Mouse (Mus musculus) forebrain, embryonic 10.5 days (tissue): Measurements from ENCODE around the gene Racgap1. TPM values are rescaled to one million over a fixed set of nuclear protein-coding genes. Genes with fewer than 3 reads are reported as not detected.

ENCODE experiments used
- DNase-seq: peaks from one replicate; pipeline ENCODE4 v3.0.0-alpha.2; 2017; ENCODE audit warnings: low spot score; ENCODE audit errors: extremely low spot score
- H3K27ac ChIP-seq: fragments of 300-500 bp; sonication (generic); 2 replicates; pipeline ENCODE4 v1.5.1; 2016; ENCODE audit warnings: mild to moderate bottlenecking
- H3K27me3 ChIP-seq: fragments of 300-500 bp; sonication (generic); 2 replicates; pipeline ENCODE4 v1.6.1; 2016; ENCODE audit warnings: mild to moderate bottlenecking; ENCODE audit not compliant: poor library complexity, severe bottlenecking
- H3K36me3 ChIP-seq: fragments of 300-500 bp; sonication (generic); replicated peaks from 2 replicates; pipeline ENCODE4 v1.6.1; 2016; ENCODE audit warnings: mild to moderate bottlenecking, moderate library complexity
- H3K4me1 ChIP-seq: fragments of 300-500 bp; sonication (generic); 2 replicates; pipeline ENCODE4 v1.6.1; 2016
- H3K4me3 ChIP-seq: fragments of 300-500 bp; sonication (generic); 2 replicates; pipeline ENCODE4 v1.5.1; 2016; ENCODE audit warnings: mild to moderate bottlenecking, moderate library complexity
- H3K9me3 ChIP-seq: fragments of 300-500 bp; sonication (generic); 2 replicates; pipeline ENCODE4 v1.6.1; 2016; ENCODE audit warnings: mild to moderate bottlenecking, moderate library complexity
- WGBS: fragments of 180-500 bp; shearing (Covaris S2); methylation state at CpG from one replicate; pipeline ENCODE4 v1.1.7; 2016; 5-methylcytosine and 5-hydroxymethylcytosine counted together
- polyA plus RNA-seq: library from polyadenylated mRNA; unstranded; fragments of >200 nt; fragmentation: Nextera tagmentation; extraction: Ambion mirVana; gene quantifications from 2 replicates; pipeline ENCODE4 v1.2.1, GENCODE M21; 2016

The Racgap1 gene
- polyA plus RNA-seq, result 193 and 201 TPM in 2 replicates

GRCm38 (mm10) chr15:99651163-99651872 is at the start of gene Racgap1:
TSS of gene Racgap1 (minus strand) at chr15:99651656.
- Histone ChIP-seq H3K9me3 (no peaks in the 10 kb centered on the region), H3K27me3 (peaks cover 43% of the 10 kb centered on the region), H3K4me1 (peaks cover 68% of the 10 kb centered on the region), H3K4me3 (peak within 1 kb of the TSS; percentile 95), H3K36me3 (no peaks in the 10 kb centered on the region), H3K27ac (peak within 1 kb of the TSS; percentile 97)
- under 1% methylated on average over 65 of the region's 68 CpGs for WGBS
- DNase-seq, result peak; percentile 97

GRCm38 (mm10) chr15:99700219-99701106 is 49.0 kb upstream of the Racgap1 start:
- peaks cover 22% of the 10 kb centered on the region for H3K36me3 ChIP-seq
- no peak overlapping the region for H3K4me3 ChIP-seq
- DNase-seq, result no peak
- no peaks in the 10 kb centered on the region for H3K9me3 ChIP-seq
- WGBS, result 89% methylated on average over 18 of the region's 18 CpGs
- H3K4me1 ChIP-seq, result peaks cover 55% of the 10 kb centered on the region
- peaks cover 35% of the 10 kb centered on the region for H3K27me3 ChIP-seq
- no peak overlapping the region for H3K27ac ChIP-seq

DNA sequence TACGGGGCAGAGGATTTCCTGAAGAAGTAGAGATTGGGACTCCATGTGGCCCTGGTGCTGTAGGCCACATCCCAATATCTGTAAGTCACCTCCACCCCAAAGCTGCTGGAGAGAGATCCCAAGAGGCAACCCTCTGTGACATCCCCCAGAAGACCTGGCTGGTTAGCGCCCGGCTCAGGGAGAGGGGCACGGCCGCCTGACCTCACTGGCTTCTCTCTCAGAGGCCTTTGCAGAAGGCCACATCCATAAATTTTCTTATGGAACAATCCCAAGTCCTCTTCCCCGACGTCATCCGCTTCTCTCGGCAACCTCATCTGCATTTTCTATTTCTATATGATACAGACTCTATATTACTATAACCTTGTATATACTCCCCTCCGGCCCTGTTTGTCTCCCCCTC is 48.3 kb upstream of the Racgap1 start:
- Histone ChIP-seq H3K27ac (no peak overlapping the region), H3K27me3 (peaks cover 35% of the 10 kb centered on the region), H3K4me3 (no peak overlapping the region), H3K36me3 (peaks cover 17% of the 10 kb centered on the region), H3K4me1 (peaks cover 52% of the 10 kb centered on the region), H3K9me3 (no peaks in the 10 kb centered on the region)
- WGBS, result 93% methylated on average over 10 of the region's 10 CpGs
- no peak for DNase-seq

- H3K27ac ChIP-seq, result no peak overlapping the region
- no peaks in the 10 kb centered on the region for H3K9me3 ChIP-seq
- no peak for DNase-seq
- peaks cover 6% of the 10 kb centered on the region for H3K36me3 ChIP-seq
- peak overlapping the region; percentile 7; the same call in 1 of the 2 replicates for H3K4me3 ChIP-seq
- H3K27me3 ChIP-seq, result peaks cover 35% of the 10 kb centered on the region
- 38% methylated on average over 20 of the region's 20 CpGs for WGBS
- peaks cover 50% of the 10 kb centered on the region for H3K4me1 ChIP-seq
Observed at GRCm38 (mm10) chr15:99698533-99699085, 47.2 kb upstream of the Racgap1 start.

GRCm38 (mm10) chr15:99697309-99697708 is 45.9 kb upstream of the Racgap1 start:
- Histone ChIP-seq H3K9me3 (no peaks in the 10 kb centered on the region), H3K27me3 (peaks cover 44% of the 10 kb centered on the region), H3K27ac (no peak overlapping the region), H3K4me3 (no peak overlapping the region), H3K36me3 (no peaks in the 10 kb centered on the region), H3K4me1 (peaks cover 37% of the 10 kb centered on the region)
- 36% methylated on average over 2 of the region's 2 CpGs for WGBS
- no peak for DNase-seq

GRCm38 (mm10) chr15:99691976-99692375 is 40.5 kb upstream of the Racgap1 start:
- Histone ChIP-seq H3K4me3 (no peak overlapping the region), H3K27me3 (peaks cover 46% of the 10 kb centered on the region), H3K4me1 (peaks cover 30% of the 10 kb centered on the region), H3K36me3 (no peaks in the 10 kb centered on the region), H3K27ac (0 out of 2 replicates have a peak overlapping the region, but pooled peaks have one; percentile 6), H3K9me3 (no peaks in the 10 kb centered on the region)
- WGBS, result 63% methylated on average over 9 of the region's 9 CpGs
- no peak for DNase-seq

- Histone ChIP-seq H3K4me3 (no peak overlapping the region), H3K4me1 (peaks cover 30% of the 10 kb centered on the region), H3K27me3 (peaks cover 38% of the 10 kb centered on the region), H3K9me3 (no peaks in the 10 kb centered on the region), H3K27ac (no peak overlapping the region), H3K36me3 (no peaks in the 10 kb centered on the region)
- WGBS, result 13% methylated on average over 4 of the region's 4 CpGs
- no peak for DNase-seq
Observed at GRCm38 (mm10) chr15:99690924-99691323, 39.5 kb upstream of the Racgap1 start.

GRCm38 (mm10) chr15:99688712-99689111 is 37.3 kb upstream of the Racgap1 start:
- Histone ChIP-seq H3K9me3 (no peaks in the 10 kb centered on the region), H3K27me3 (peaks cover 38% of the 10 kb centered on the region), H3K36me3 (no peaks in the 10 kb centered on the region), H3K4me1 (peaks cover 21% of the 10 kb centered on the region), H3K27ac (no peak overlapping the region), H3K4me3 (no peak overlapping the region)
- 6% methylated on average over 4 of the region's 4 CpGs for WGBS
- DNase-seq, result peak; percentile 71

GRCm38 (mm10) chr15:99684156-99684555 is 32.7 kb upstream of the Racgap1 start:
- no peak overlapping the region for H3K27ac ChIP-seq
- WGBS, result 95% methylated on average over 5 of the region's 5 CpGs
- no peak overlapping the region for H3K4me3 ChIP-seq
- H3K27me3 ChIP-seq, result peaks cover 4% of the 10 kb centered on the region; the same call in 1 of the 2 replicates
- H3K4me1 ChIP-seq, result peaks cover 6% of the 10 kb centered on the region
- no peaks in the 10 kb centered on the region for H3K9me3 ChIP-seq
- no peaks in the 10 kb centered on the region for H3K36me3 ChIP-seq
- DNase-seq, result no peak

- 95% methylated on average over 7 of the region's 7 CpGs for WGBS
- Histone ChIP-seq H3K36me3 (no peaks in the 10 kb centered on the region), H3K27me3 (peaks cover 10% of the 10 kb centered on the region; the same call in 1 of the 2 replicates), H3K27ac (no peak overlapping the region), H3K9me3 (no peaks in the 10 kb centered on the region), H3K4me3 (no peak overlapping the region), H3K4me1 (peaks cover 18% of the 10 kb centered on the region)
- DNase-seq, result no peak
Observed at GRCm38 (mm10) chr15:99682880-99683279, 31.4 kb upstream of the Racgap1 start.

- Histone ChIP-seq H3K27me3 (peaks cover 25% of the 10 kb centered on the region), H3K9me3 (no peaks in the 10 kb centered on the region), H3K4me1 (peaks cover 29% of the 10 kb centered on the region), H3K4me3 (no peak overlapping the region), H3K27ac (no peak overlapping the region), H3K36me3 (no peaks in the 10 kb centered on the region)
- WGBS, result 60% methylated on average over 7 of the region's 7 CpGs
- no peak for DNase-seq
Observed at GRCm38 (mm10) chr15:99679008-99679407, 27.6 kb upstream of the Racgap1 start.

DNA sequence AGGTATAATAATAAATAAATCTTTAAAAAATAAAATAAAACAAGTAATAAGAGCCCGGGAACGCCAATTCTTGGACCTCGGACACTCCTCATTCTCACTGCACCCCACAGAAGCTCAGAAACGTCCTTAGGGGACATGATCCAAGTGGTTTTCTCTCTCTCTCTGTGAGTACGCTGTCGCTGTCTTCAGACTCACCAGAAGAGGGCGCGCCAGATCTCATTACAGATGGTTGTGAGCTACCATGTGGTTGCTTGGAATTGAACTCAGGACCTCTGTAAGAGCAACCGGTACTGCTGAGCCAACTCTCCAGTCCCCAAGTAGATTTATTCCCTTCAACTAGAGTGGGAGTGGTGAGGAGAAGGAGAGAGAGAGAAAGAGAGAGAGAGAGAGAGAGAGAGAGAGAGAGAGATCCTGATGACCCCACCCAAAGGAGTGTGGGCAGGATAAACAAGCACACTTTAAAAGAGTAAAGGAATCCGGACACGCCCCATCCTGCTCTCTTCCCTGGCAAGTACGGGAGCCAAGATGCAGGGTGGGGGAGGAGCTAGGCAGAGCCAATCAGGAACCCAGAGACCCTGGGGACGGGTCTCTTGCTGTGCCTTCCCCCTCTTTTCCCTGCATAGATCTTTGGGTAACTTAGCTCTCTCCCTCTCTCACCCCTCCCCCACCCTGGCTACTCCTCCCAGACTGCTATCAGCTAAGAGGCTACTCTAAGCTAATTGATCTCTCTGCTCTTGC is 26.8 kb upstream of the Racgap1 start:
- H3K9me3 ChIP-seq, result no peaks in the 10 kb centered on the region
- H3K4me3 ChIP-seq, result 0 out of 2 replicates have a peak overlapping the region, but pooled peaks have one; percentile 8
- H3K27ac ChIP-seq, result no peak overlapping the region
- H3K36me3 ChIP-seq, result no peaks in the 10 kb centered on the region
- 17% methylated on average over 13 of the region's 13 CpGs for WGBS
- DNase-seq, result no peak
- H3K27me3 ChIP-seq, result peaks cover 33% of the 10 kb centered on the region
- peaks cover 29% of the 10 kb centered on the region for H3K4me1 ChIP-seq
